Mouse (Mus musculus) cerebellum, postnatal 25 days (tissue): ENCODE measurements around the gene Plcxd2.

ENCODE experiments used
- DNase-seq, 2 experiments: peaks; one replicate each; pipeline ENCODE4 v3.0.0; 2021; ENCODE audit warnings: mixed read lengths in 2 of 2

Plcxd2 gene

GRCm38 (mm10) chr16:45935956-45936483, 74.0 kb downstream of the Plcxd2 start:
- no peak for DNase-seq

- no peak for DNase-seq
These were observed 75.2 kb downstream of the Plcxd2 start for GRCm38 (mm10) chr16:45934721-45935407.

GRCm38 (mm10) chr16:45930308-45930707, 79.7 kb downstream of the Plcxd2 start:
- no peak for DNase-seq

GRCm38 (mm10) chr16:45928090-45928489, 81.9 kb downstream of the Plcxd2 start:
- DNase-seq = no peak

- no peak for DNase-seq
These were observed 82.4 kb downstream of the Plcxd2 start for GRCm38 (mm10) chr16:45927601-45928000.

- DNase-seq = no peak
These were observed 83.1 kb downstream of the Plcxd2 start for GRCm38 (mm10) chr16:45926875-45927274.

GRCm38 (mm10) chr16:45923731-45924424, 86.1 kb downstream of the Plcxd2 start:
- DNase-seq = no peak

GRCm38 (mm10) chr16:45922546-45923229, 87.3 kb downstream of the Plcxd2 start:
- no peak for DNase-seq

- no peak for DNase-seq
These were observed 90.4 kb downstream of the Plcxd2 start for GRCm38 (mm10) chr16:45919572-45919971.
